Comparison of ENCODE assay signal across 12 mouse cellular contexts in the genomic region with DNA sequence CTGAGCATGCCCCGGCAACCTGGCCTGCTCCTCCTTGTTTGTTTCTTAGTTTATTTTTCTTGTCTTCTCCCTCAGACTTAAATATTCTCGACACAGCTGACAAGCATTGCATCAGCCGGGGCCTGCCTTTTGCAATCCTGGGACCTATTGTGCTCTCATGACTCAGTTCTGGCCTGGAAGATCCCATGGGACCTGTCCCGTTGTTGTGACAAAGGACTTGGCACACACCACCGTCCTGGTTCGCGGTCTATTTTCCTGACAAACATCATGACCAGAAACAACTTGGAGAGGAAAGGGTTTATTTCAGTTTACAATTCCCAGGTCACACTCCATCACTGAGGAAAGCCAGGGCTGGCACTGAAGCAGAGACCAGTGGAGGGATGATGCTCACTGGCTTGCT. TPM values are rescaled to one million over a fixed set of nuclear protein-coding genes. Genes with fewer than 3 reads are reported as not detected.
A peak's percentile ranks its signal among the peaks of the same experiment; 100 is the strongest.
DNase-seq lines count a peak whose midpoint lies in the region; ATAC-seq and TF ChIP-seq lines count a peak whose summit lies in the region.
"Had no signal": no experiment of that assay in that cellular context is flagged by ENCODE, and none has a peak within 500 bp of the region (broad histone marks: within the 10 kb centered on the region; RNA-seq: fewer than 3 reads in every experiment).

No protein-coding gene starts in this region.

- H3K4me3 ChIP-seq in forebrain, postnatal 0 days (ENCODE audit: low read depth, low read length), result no peak overlapping the region
- H3K4me3 ChIP-seq: hindbrain, embryonic 15.5 days; limb, embryonic 15.5 days; stomach, embryonic 15.5 days had no signal

- no peaks in the 10 kb centered on the region for H3K36me3 ChIP-seq in forebrain, postnatal 0 days (ENCODE audit: insufficient read depth)
- H3K36me3 ChIP-seq: hindbrain, embryonic 15.5 days; limb, embryonic 15.5 days; stomach, embryonic 15.5 days had no signal

- no peak for TF ChIP-seq CTCF in forebrain, postnatal 0 days (IDR thresholded peaks at IDR 0.05; ENCODE audit: low read depth)

- peak; percentile 82 for DNase-seq in gastrocnemius, adult 18-20 months (ENCODE audit: low spot score)
- no peak for DNase-seq in gastrocnemius, postnatal 4 days (ENCODE audit: low spot score in 2 of 2)
- peak; percentile 83 to 91 for DNase-seq in adrenal gland, adult (ENCODE audit: inconsistent age in 2 of 2, low spot score in 1 of 2)
- DNase-seq in gastrocnemius, postnatal 25 days, result peak; percentile 75
- peak; percentile 46 for DNase-seq in lung, postnatal 10 days
- DNase-seq in forebrain, postnatal 0 days, result no peak
- DNase-seq in frontal cortex, postnatal 14 days (ENCODE audit: low spot score in 2 of 2), result no peak
- DNase-seq in spleen, adult 12 weeks (ENCODE audit: low spot score), result no peak
- DNase-seq: layer of hippocampus, adult 9-11 months had no signal

- no peak for ATAC-seq in forebrain, postnatal 0 days

- H3K4me2 ChIP-seq in forebrain, postnatal 0 days (ENCODE audit: low read depth), result no peak overlapping the region
- H3K4me2 ChIP-seq: hindbrain, embryonic 15.5 days; limb, embryonic 15.5 days; stomach, embryonic 15.5 days had no signal

- H3K9me3 ChIP-seq in forebrain, postnatal 0 days (ENCODE audit: low read length), result no peaks in the 10 kb centered on the region
- H3K9me3 ChIP-seq: hindbrain, embryonic 15.5 days; limb, embryonic 15.5 days; stomach, embryonic 15.5 days had no signal

- no peak overlapping the region for H3K27ac ChIP-seq in forebrain, postnatal 0 days (ENCODE audit: low read depth, low read length)
- H3K27ac ChIP-seq: hindbrain, embryonic 15.5 days; limb, embryonic 15.5 days; stomach, embryonic 15.5 days had no signal

- no peaks in the 10 kb centered on the region for H3K4me1 ChIP-seq in forebrain, postnatal 0 days (ENCODE audit: insufficient read depth)
- H3K4me1 ChIP-seq: stomach, embryonic 15.5 days had no signal

- H3K27me3 ChIP-seq in forebrain, postnatal 0 days (ENCODE audit: insufficient read depth, low read length), result no peaks in the 10 kb centered on the region
- H3K27me3 ChIP-seq: limb, embryonic 15.5 days; stomach, embryonic 15.5 days had no signal

- 62% methylated on average over 7 of the region's 7 CpGs for WGBS in forebrain, postnatal 0 days

- no peak overlapping the region for H3K9ac ChIP-seq in forebrain, postnatal 0 days
- H3K9ac ChIP-seq: hindbrain, embryonic 15.5 days; limb, embryonic 15.5 days; stomach, embryonic 15.5 days had no signal

RNA-seq across cellular contexts. Expression of gene Sept8, which starts 10.9 kb away (rescaled TPM):
- 10 to 100 TPM in 1 of 2 experiments, 1 to 10 TPM in 1; 8.4 to 10.3 TPM for total RNA-seq in gastrocnemius, adult 18-20 months (2021)
- total RNA-seq in gastrocnemius, postnatal 4 days (2021), result 10 to 100 TPM; 85.8 to 88.6 TPM
- total RNA-seq in gastrocnemius, postnatal 25 days (2021), result 10 to 100 TPM; 14.5 to 16.8 TPM
- 37.2 and 40.9 TPM in 2 replicates for total RNA-seq in forebrain, postnatal 0 days (2014; rRNA removed)
- polyA plus RNA-seq in forebrain, postnatal 0 days (2015; fragmentation: Nextera tagmentation; extraction: Ambion mirVana), result 13.5 and 18.2 TPM in 2 replicates

RNA-seq across cellular contexts. Expression of gene Sowaha, which starts 28.1 kb away (rescaled TPM):
- total RNA-seq in gastrocnemius, adult 18-20 months (2021), result under 1 TPM; 0.07 TPM
- total RNA-seq in gastrocnemius, postnatal 4 days (2021), result under 1 TPM; 0.16 to 0.25 TPM
- under 1 TPM; 0.08 TPM for total RNA-seq in gastrocnemius, postnatal 25 days (2021)
- 13.2 and 13.5 TPM in 2 replicates for total RNA-seq in forebrain, postnatal 0 days (2014; rRNA removed)
- polyA plus RNA-seq in forebrain, postnatal 0 days (2015; fragmentation: Nextera tagmentation; extraction: Ambion mirVana), result 5.0 and 7.9 TPM in 2 replicates

RNA-seq across cellular contexts. Expression of gene Gm9945, which starts 28.2 kb away (rescaled TPM):
- not detected for total RNA-seq in gastrocnemius, adult 18-20 months (2021)
- not detected for total RNA-seq in gastrocnemius, postnatal 4 days (2021)
- total RNA-seq in gastrocnemius, postnatal 25 days (2021), result not detected
- not detected in 2 replicates for total RNA-seq in forebrain, postnatal 0 days (2014; rRNA removed)
- polyA plus RNA-seq in forebrain, postnatal 0 days (2015; fragmentation: Nextera tagmentation; extraction: Ambion mirVana), result 0.15 and 0.28 TPM in 2 replicates
- polyA plus RNA-seq: limb, embryonic 15.5 days; stomach, embryonic 15.5 days had no signal

RNA-seq across cellular contexts. Expression of gene Gm9837, which starts 37.9 kb away (rescaled TPM):
- not detected for total RNA-seq in gastrocnemius, adult 18-20 months (2021)
- not detected for total RNA-seq in gastrocnemius, postnatal 4 days (2021)
- total RNA-seq in gastrocnemius, postnatal 25 days (2021), result not detected
- total RNA-seq in forebrain, postnatal 0 days (2014; rRNA removed), result 1.7 TPM in 1 of 2 replicates, not detected in the other
- polyA plus RNA-seq in forebrain, postnatal 0 days (2015; fragmentation: Nextera tagmentation; extraction: Ambion mirVana), result not detected in 2 replicates
- polyA plus RNA-seq: hindbrain, embryonic 15.5 days; limb, embryonic 15.5 days; stomach, embryonic 15.5 days had no signal

RNA-seq across cellular contexts. Expression of gene Shroom1, which starts 51.1 kb away (rescaled TPM):
- under 1 TPM; 0.71 to 0.73 TPM for total RNA-seq in gastrocnemius, adult 18-20 months (2021)
- under 1 TPM; 0.49 to 0.81 TPM for total RNA-seq in gastrocnemius, postnatal 4 days (2021)
- under 1 TPM; 0.23 to 0.35 TPM for total RNA-seq in gastrocnemius, postnatal 25 days (2021)
- total RNA-seq in forebrain, postnatal 0 days (2014; rRNA removed), result 3.0 and 4.9 TPM in 2 replicates
- polyA plus RNA-seq in forebrain, postnatal 0 days (2015; fragmentation: Nextera tagmentation; extraction: Ambion mirVana), result 2.0 TPM in 2 replicates

Comparison
In these comparisons a context has a peak if more than half of its experiments do, and no peak if none do; other contexts are left out.
1. DNase-seq: peak in gastrocnemius, adult 18-20 months (single experiment), adrenal gland, adult (2 of 2), gastrocnemius, postnatal 25 days (single experiment) and lung, postnatal 10 days (single experiment); none in gastrocnemius, postnatal 4 days (0 of 2), forebrain, postnatal 0 days (single experiment), frontal cortex, postnatal 14 days (0 of 2) and spleen, adult 12 weeks (single experiment).
2. RNA of gene Sowaha, which starts 28.1 kb away (total RNA-seq): 13.2 to 13.5 TPM in forebrain, postnatal 0 days; 0.16 to 0.25 TPM in gastrocnemius, postnatal 4 days, 0.08 TPM in gastrocnemius, postnatal 25 days and 0.07 TPM in gastrocnemius, adult 18-20 months; every median in the first group is over 10 times any median in the second.